Mouse (Mus musculus): ENCODE data around the gene Olfr307. TPM values are rescaled to one million over a fixed set of nuclear protein-coding genes. Genes with fewer than 3 reads are reported as not detected.
"Not testable (repeated sequence)": the region's sequence is repeated elsewhere in the genome, so short reads cannot be mapped to it uniquely, and the experiment has no call there.

Olfr307 gene
- polyA plus RNA-seq (2017; shearing (Covaris generic)), result under 1 TPM in 1 of 2 experiments, not detected in 1; 0.16 TPM

DNA sequence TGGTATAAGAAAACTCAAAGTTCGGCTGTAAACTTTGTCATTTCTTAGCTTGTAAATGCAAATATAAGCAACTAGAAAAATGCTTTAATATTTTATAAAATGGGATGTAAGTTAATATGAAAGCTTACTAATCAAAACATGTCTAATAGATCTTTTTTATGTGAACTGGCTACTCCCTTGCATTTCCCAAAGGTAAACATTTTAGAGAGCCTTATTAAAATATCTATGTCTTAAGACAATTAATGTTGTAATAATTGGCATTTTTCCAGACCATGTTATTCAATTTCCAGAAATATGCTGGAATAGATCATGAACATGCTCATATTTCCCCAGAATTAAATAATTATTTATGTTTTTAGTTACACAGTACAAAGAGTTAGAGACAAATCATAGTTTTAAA is at the start of gene Olfr307:
Olfr307 (minus strand) TSS at position 101 of the 400 bp plus-strand sequence.
- ATAC-seq, result no peak

DNA sequence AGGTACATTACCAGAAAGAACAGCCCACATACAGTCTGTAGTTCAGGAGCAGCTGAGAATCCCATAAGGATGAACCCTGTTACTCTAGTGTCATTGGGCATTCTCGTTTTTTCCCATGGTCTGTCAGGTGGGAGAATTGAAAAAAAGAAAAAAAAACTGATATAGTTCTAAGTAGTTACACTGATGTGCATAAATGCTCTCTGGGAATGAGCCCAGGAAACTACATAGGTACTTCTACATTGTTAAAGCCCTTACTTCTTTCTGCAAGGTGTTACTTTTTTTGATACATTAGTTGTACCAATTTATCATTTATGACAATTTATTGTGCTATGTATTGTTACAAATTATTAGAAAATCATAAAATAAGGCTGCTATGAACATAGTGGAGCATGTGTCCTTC is 49.2 kb upstream of the Olfr307 start, which contains the start of gene Olfr304:
Olfr304 (minus strand) TSS at position 101 of the 400 bp plus-strand sequence.
- no peak for ATAC-seq

DNA sequence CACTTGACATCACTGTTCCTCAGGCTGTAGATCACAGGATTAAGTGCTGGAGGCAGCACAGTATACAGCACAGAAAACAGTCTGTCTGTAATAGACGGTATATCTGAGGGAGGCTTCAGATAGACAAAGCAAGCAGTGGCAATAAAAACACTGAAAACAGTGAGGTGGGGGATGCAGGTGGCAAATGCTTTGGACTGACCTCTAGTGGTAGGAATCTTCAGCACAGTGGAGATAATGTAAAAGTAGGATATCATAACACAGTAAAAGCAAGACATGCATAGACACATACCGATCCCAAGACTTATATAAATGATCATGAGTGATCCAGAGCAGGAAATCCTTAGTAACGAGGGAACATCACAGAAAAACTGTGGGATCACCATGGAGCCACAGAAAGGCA is 48.4 kb upstream of the Olfr307 start:
- ATAC-seq, result no peak

DNA sequence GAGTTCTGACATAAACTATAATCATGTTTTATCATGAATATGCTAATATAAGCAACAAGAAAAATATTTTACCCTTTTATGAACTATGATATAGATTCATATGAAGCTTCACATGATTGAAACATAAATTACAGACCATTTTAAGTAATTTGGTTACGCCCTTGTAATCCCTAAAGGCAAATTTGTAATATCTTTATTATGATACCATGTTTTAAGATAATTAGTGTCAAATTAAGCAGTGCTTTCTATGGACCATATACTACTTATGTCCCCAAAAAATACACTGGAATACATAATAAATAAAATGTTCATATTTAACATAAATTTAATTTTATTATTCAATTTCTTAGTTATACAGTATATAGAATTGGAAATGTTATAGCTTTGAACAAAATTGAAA is 29.4 kb upstream of the Olfr307 start, which contains the start of gene Olfr305:
Olfr305 (minus strand) TSS at position 101 of the 400 bp plus-strand sequence.
- ATAC-seq, result no peak

DNA sequence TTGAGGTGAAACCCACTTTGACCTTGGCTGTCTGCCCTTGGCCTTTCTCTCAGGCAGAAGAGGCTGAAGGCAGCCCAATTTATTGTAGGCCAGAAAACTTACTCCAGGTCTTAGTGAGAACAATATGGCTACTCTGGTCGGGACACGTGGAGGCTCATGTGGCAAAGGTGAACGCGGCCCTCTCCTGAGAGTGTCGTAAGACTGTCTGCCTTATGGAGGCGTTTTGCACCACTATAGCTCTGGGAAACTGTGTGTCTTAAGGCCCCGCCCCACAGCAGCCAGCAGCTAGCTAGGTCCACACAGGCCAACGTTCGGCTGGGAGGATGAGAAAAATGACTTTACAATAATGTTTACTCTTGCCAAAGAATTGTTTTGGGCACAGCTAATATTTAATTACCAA is 8.9 kb upstream of the Olfr307 start:
- ATAC-seq, result not testable (repeated sequence)

DNA sequence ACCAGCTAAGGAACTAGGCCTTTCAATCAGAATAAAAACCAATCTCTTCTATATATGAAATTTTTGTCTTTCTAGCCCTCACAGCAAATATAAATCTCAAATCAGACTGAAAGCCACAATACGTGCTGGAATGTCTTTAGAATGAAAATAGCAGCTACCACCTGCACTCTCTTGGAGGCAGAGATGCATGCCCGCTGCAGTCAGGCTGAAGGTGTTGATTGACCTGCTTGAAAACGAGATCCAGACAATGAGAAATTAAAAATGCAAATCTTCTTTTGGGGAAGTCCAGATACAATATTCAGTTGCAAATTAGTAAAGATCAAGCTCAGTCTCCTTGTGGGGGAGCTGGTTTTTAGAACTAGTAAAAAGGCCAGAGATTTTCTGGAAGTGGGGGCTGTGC is 6.9 kb upstream of the Olfr307 start:
- no peak for ATAC-seq

DNA sequence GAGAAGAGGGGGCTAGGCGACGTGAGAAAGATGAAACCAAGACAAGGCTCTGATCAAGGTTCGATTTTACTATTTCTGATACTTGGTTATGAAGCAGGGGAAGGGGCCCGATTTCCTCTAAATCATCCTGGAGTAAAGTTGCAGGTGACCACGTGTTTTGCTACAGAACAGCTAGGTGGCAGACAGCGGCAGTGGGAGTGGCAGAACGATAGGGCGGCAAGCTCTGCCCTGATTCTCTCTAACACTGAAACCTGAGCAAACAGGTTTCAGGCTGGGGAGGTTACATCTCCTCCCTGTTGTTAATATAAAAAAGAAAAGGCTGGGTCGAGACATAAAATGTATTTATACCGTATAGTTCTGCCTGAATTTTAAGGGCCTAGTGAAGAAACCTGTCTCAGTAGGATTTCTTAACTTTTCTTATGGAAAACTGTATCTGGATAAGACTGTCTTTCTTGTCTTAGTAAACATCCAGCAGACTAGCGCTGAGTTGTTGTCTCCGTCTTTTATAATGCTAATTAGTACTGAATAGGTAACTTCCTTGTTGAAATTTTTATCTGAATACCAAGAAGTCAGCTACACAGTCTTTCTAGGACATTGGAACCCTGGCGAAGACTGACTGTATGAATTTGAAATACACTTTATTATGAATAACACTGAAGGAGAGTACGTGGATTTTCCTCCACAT is 5.6 kb upstream of the Olfr307 start:
- ATAC-seq, result no peak

DNA sequence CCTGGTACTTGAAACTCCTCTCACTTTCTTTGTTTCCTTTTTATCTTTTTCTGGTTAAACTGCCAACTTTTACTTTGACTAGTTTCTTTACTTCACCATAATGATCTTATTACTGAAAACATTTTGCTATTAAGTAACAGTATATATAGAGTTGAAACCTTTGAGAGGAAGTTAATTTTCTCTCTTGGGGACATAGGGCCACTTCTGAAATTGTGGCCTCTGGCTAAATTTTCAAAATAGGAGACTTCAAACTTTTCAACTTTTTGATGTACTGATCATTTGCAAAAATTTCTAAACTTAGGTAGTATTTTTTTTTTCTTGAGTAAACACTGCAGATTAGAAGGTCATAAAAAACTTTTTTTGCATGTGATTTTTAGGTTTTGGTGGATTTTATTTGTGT is 11.9 kb downstream of the Olfr307 start, which contains the start of gene Olfr308:
Olfr308 (minus strand) TSS at position 101 of the 400 bp plus-strand sequence.
- no peak for ATAC-seq

DNA sequence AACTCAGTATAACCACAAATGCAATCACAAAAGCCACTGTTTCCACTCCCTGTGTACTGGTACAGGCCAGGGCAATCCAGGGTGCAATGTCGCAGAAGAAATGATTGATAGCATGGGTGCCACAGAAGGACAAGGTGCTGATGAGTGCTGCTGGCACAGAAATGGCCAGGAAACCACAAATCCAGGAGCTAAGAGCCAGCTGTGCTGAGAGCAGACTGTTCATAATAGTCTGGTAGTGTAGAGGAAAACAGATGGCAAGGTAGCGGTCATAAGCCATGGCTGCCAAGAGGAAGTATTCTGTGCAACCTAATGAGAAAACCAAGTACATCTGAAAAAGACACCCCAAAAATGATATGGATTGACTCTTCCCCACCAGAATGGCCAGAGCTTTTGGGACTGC is 16.1 kb downstream of the Olfr307 start:
- ATAC-seq, result no peak

DNA sequence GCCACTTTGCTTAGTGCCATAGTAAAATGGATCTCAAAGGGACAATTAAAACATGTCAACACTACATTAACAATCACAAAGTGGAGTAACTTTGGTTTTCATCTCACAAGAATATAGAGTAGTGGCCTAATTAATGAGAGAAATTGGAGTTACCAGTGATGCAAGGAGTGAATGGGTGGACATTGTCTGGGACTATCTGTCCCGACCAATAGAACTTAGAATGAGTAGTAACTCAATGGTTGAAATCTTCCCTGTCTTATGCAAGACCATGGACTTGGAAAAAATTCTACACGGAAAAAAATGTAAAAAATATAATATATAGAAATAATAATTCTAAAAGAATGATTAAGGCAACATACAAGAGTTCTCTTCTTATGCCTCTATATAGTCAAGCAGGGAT is 23.8 kb downstream of the Olfr307 start, which contains the start of gene Olfr309:
Olfr309 (minus strand) TSS at position 101 of the 400 bp plus-strand sequence.
- no peak for ATAC-seq

Other genes starting within 250 kb of the Olfr307 start
- gene Vmn2r75, start 165.8 kb downstream of the Olfr307 start, polyA plus RNA-seq (2017; shearing (Covaris generic)), result not detected
- gene Vmn2r76, start 91.3 kb downstream of the Olfr307 start, polyA plus RNA-seq (2017; shearing (Covaris generic)), result under 1 TPM; 0.03 to 0.04 TPM
- gene Olfr310, start 60.4 kb downstream of the Olfr307 start, polyA plus RNA-seq (2017; shearing (Covaris generic)), result not detected
- not detected for gene Olfr309, start 23.9 kb downstream of the Olfr307 start, polyA plus RNA-seq (2017; shearing (Covaris generic))
- gene Olfr308, start 12.0 kb downstream of the Olfr307 start, polyA plus RNA-seq (2017; shearing (Covaris generic)), result not detected
- not detected for gene Olfr305, start 29.3 kb upstream of the Olfr307 start, polyA plus RNA-seq (2017; shearing (Covaris generic))
- not detected for gene Olfr304, start 49.1 kb upstream of the Olfr307 start, polyA plus RNA-seq (2017; shearing (Covaris generic))
- gene Olfr303, start 60.2 kb upstream of the Olfr307 start, polyA plus RNA-seq (2017; shearing (Covaris generic)), result not detected
- gene Olfr301, start 66.3 kb upstream of the Olfr307 start, polyA plus RNA-seq (2017; shearing (Covaris generic)), result not detected
- gene Olfr299, start 122.3 kb upstream of the Olfr307 start, polyA plus RNA-seq (2017; shearing (Covaris generic)), result not detected
- not detected for gene Olfr298, start 154.9 kb upstream of the Olfr307 start, polyA plus RNA-seq (2017; shearing (Covaris generic))
- gene Olfr297, start 182.4 kb upstream of the Olfr307 start, polyA plus RNA-seq (2017; shearing (Covaris generic)), result not detected
- gene Olfr295, start 246.3 kb upstream of the Olfr307 start, polyA plus RNA-seq (2017; shearing (Covaris generic)), result not detected